Mouse (Mus musculus) MEL (cell line): ENCODE measurements around the gene Ccdc146.

Experiments
- CTCF ChIP-seq, 3 experiments: IDR thresholded peaks in 2 of 3; conservative IDR thresholded peaks in 1 of 3; 2 replicates each; pipeline ENCODE4 v1.5.1; 2011 to 2012; ENCODE audit warnings: low read length in 3 of 3, low read depth in 2 of 3, mild to moderate bottlenecking in 2 of 3, improper control_type of control experiment in 1 of 3, inconsistent platforms in 1 of 3, mixed read lengths in 1 of 3, moderate library complexity in 1 of 3; ENCODE audit not compliant: control insufficient read depth in 1 of 3, insufficient read depth in 1 of 3, poor library complexity in 1 of 3, severe bottlenecking in 1 of 3
- E2F4 ChIP-seq: IDR thresholded peaks from 2 replicates; pipeline ENCODE4 v1.6.1; 2011; ENCODE audit warnings: low read depth, low read length, improper control_type of control experiment, borderline replicate concordance
- GABPA ChIP-seq: IDR thresholded peaks from 2 replicates; pipeline ENCODE4 v1.6.1; 2012; ENCODE audit warnings: low read depth, mild to moderate bottlenecking, inconsistent platforms, low read length, improper control_type of control experiment, moderate library complexity
- GATA1 ChIP-seq: IDR thresholded peaks from 2 replicates; pipeline ENCODE4 v1.6.1; 2011; ENCODE audit warnings: low read depth, low read length, improper control_type of control experiment
- HCFC1 ChIP-seq: IDR thresholded peaks from 2 replicates; pipeline ENCODE4 v1.6.1; 2012; ENCODE audit warnings: low read depth, mild to moderate bottlenecking, inconsistent platforms, low read length, improper control_type of control experiment, moderate library complexity
- MAFK ChIP-seq: IDR thresholded peaks from 2 replicates; pipeline ENCODE4 v1.6.1; 2011; ENCODE audit warnings: low read depth, mild to moderate bottlenecking, low read length, improper control_type of control experiment, borderline replicate concordance
- MEF2A ChIP-seq: IDR thresholded peaks from 2 replicates; pipeline ENCODE4 v1.6.1; 2014; ENCODE audit warnings: low read depth, mild to moderate bottlenecking, inconsistent platforms, low read length, improper control_type of control experiment; ENCODE audit not compliant: poor library complexity, insufficient replicate concordance, severe bottlenecking; ENCODE audit errors: extremely low read depth
- MXI1 ChIP-seq: IDR thresholded peaks from 2 replicates; pipeline ENCODE4 v1.6.1; 2011; ENCODE audit warnings: mild to moderate bottlenecking, low read depth, low read length, improper control_type of control experiment
- MYC ChIP-seq: IDR thresholded peaks from 2 replicates; pipeline ENCODE4 v1.6.1; 2011; ENCODE audit warnings: low read depth, mild to moderate bottlenecking, low read length, improper control_type of control experiment, moderate library complexity
- POLR2A ChIP-seq, 2 experiments: IDR thresholded peaks; 2 replicates each; pipeline ENCODE4 v1.6.1; 2011 to 2012; ENCODE audit warnings: low read length in 2 of 2, mild to moderate bottlenecking in 2 of 2, control low read depth in 1 of 2, improper control_type of control experiment in 1 of 2, low read depth in 1 of 2, moderate library complexity in 1 of 2; ENCODE audit not compliant: control insufficient read depth in 1 of 2, insufficient read depth in 1 of 2, poor library complexity in 1 of 2
- RAD21 ChIP-seq: IDR thresholded peaks from 2 replicates; pipeline ENCODE4 v1.6.1; 2011; ENCODE audit warnings: mild to moderate bottlenecking, low read depth, low read length, improper control_type of control experiment
- SMC3 ChIP-seq: IDR thresholded peaks from 2 replicates; pipeline ENCODE4 v1.6.1; 2011; ENCODE audit warnings: low read depth, low read length, improper control_type of control experiment
- USF1 ChIP-seq: IDR thresholded peaks from 2 replicates; pipeline ENCODE4 v1.6.1; 2014; ENCODE audit warnings: low read depth, mild to moderate bottlenecking, inconsistent platforms, low read length, improper control_type of control experiment, moderate library complexity
- ZNF384 ChIP-seq: IDR thresholded peaks from 2 replicates; pipeline ENCODE4 v1.6.1; 2012; ENCODE audit warnings: low read depth, mild to moderate bottlenecking, inconsistent platforms, low read length, improper control_type of control experiment

DNA sequence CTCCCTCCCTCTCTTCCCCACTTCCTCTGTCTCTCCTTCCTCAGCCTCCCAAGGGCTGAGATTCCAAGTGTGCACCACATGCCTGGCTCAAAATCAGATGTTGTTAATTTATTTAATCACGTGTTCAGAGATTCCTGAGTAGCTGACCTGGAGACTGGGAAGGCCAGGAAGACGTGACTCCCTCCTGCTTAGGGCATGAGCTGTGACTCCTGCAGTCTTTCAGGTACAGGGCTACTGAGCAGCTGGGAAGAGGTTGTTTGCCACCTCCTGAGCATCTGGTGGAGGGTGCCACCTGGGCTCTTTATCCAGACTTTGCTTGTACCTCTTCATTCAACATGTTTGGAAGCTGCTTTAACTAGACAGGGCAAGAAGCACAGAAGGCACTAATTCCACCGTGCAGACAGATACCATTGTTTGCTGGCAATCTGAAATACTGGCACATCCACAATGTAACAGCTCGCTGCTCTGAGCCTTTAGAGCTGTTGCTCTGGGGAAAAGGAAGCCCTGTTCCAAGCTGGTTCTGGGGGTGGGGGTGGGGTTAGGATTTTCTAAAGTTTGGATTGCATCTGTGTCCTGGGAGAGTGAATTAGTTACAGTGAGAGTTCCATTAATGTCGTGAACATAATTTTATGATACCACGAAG, 163.2 kb downstream of the Ccdc146 start:
- no peak for TF ChIP-seq USF1
- no peak for TF ChIP-seq HCFC1
- TF ChIP-seq MYC, result no peak
- no peak for TF ChIP-seq MEF2A
- TF ChIP-seq CTCF (IDR thresholded peaks at IDR 0.05 in 2 of 3, conservative IDR thresholded peaks at IDR 0.05 in 1 of 3; ENCODE audit: control insufficient read depth in 1 of 3, insufficient read depth in 1 of 3, low read depth in 2 of 3, low read length in 3 of 3, poor library complexity in 1 of 3, severe bottlenecking in 1 of 3), result no peak
- no peak for TF ChIP-seq GATA1
- TF ChIP-seq POLR2A (IDR thresholded peaks at IDR 0.05; ENCODE audit: control insufficient read depth in 1 of 2, insufficient read depth in 1 of 2, low read depth in 1 of 2, low read length in 2 of 2, poor library complexity in 1 of 2), result no peak
- TF ChIP-seq MXI1, result no peak
- TF ChIP-seq E2F4, result no peak
- TF ChIP-seq RAD21, result no peak
- no peak for TF ChIP-seq ZNF384
- no peak for TF ChIP-seq MAFK
- no peak for TF ChIP-seq SMC3
- TF ChIP-seq GABPA, result no peak
